Mouse (Mus musculus) ES-Bruce4 (cell line): ENCODE results near the gene Nmnat2. TPM values are rescaled to one million over a fixed set of nuclear protein-coding genes. Genes with fewer than 3 reads are reported as not detected.

Experiments used
- H3K27ac ChIP-seq: 2 replicates; pipeline ENCODE4 v1.5.1; 2012; ENCODE audit warnings: low read length, inconsistent platforms; ENCODE audit not compliant: insufficient read depth
- H3K27me3 ChIP-seq: 2 replicates; pipeline ENCODE4 v1.6.1; 2012; ENCODE audit warnings: mild to moderate bottlenecking, low read length, inconsistent platforms; ENCODE audit not compliant: control insufficient read depth, poor library complexity, insufficient read depth, severe bottlenecking
- H3K36me3 ChIP-seq: 2 replicates; pipeline ENCODE4 v1.6.1; 2012; ENCODE audit warnings: inconsistent platforms, mild to moderate bottlenecking, low read length, moderate library complexity; ENCODE audit not compliant: control insufficient read depth, poor library complexity, insufficient read depth, severe bottlenecking
- H3K4me1 ChIP-seq: one replicate; pipeline ENCODE4 v1.8.1; 2011; ENCODE audit warnings: low read length; ENCODE audit not compliant: control insufficient read depth, insufficient read depth
- H3K4me3 ChIP-seq: 2 replicates; pipeline ENCODE4 v1.5.1; 2011; ENCODE audit warnings: low read depth, mild to moderate bottlenecking, low read length
- H3K9ac ChIP-seq: 2 replicates; pipeline ENCODE4 v1.6.1; 2012; ENCODE audit warnings: low read depth, mild to moderate bottlenecking, inconsistent platforms; ENCODE audit not compliant: poor library complexity, severe bottlenecking
- H3K9me3 ChIP-seq: replicated peaks from 2 replicates; pipeline ENCODE4 v1.6.1; 2012; ENCODE audit warnings: mild to moderate bottlenecking, low read length, inconsistent platforms; ENCODE audit not compliant: control insufficient read depth, poor library complexity, insufficient read depth, severe bottlenecking
- CTCF ChIP-seq: IDR thresholded peaks from one replicate; pipeline ENCODE4 v1.8.1; 2011; ENCODE audit warnings: low read depth, low read length
- EP300 ChIP-seq: IDR thresholded peaks from 2 replicates; pipeline ENCODE4 v1.6.1; 2011; ENCODE audit warnings: low read depth, low read length; ENCODE audit not compliant: insufficient read depth
- POLR2A ChIP-seq: IDR thresholded peaks from one replicate; pipeline ENCODE4 v1.8.1; 2011; ENCODE audit warnings: low read length; ENCODE audit not compliant: insufficient read depth
- polyA plus RNA-seq: library from polyadenylated mRNA; stranded (reverse); fragments of >200 nt; gene quantifications from 2 replicates; pipeline ENCODE4 v1.2.4, GENCODE M21; 2011; ENCODE audit warnings: low read depth; ENCODE audit not compliant: missing spikeins, insufficient read depth, insufficient read length

Nmnat2 gene
- polyA plus RNA-seq, 1 experiment: 35.6 TPM

GRCm38 (mm10) chr1:153145791-153146190 lies 191.0 kb downstream of the Nmnat2 start:
- Histone ChIP-seq H3K27ac (no peak overlapping the region), H3K9me3 (no peaks in the 10 kb centered on the region), H3K4me1 (no peaks in the 10 kb centered on the region), H3K9ac (no peak overlapping the region), H3K4me3 (no peak overlapping the region), H3K27me3 (no peaks in the 10 kb centered on the region), H3K36me3 (no peaks in the 10 kb centered on the region)
- TF ChIP-seq POLR2A (no peak), CTCF (no peak), EP300 (no peak)

- H3K27ac ChIP-seq: no peak overlapping the region
- H3K27me3 ChIP-seq: no peaks in the 10 kb centered on the region
- H3K36me3 ChIP-seq: no peaks in the 10 kb centered on the region
- H3K4me3 ChIP-seq: no peak overlapping the region
- TF ChIP-seq EP300 (no peak), POLR2A (no peak), CTCF (no peak)
- H3K9ac ChIP-seq: no peak overlapping the region
- no peaks in the 10 kb centered on the region for H3K9me3 ChIP-seq
- H3K4me1 ChIP-seq: no peaks in the 10 kb centered on the region
Measured at GRCm38 (mm10) chr1:153152594-153152993, 197.8 kb downstream of the Nmnat2 start.

- no peak for TF ChIP-seq EP300
- no peak for TF ChIP-seq POLR2A
- TF ChIP-seq CTCF: no peak
- peak overlapping the region; percentile 14 for H3K4me3 ChIP-seq
- no peak overlapping the region for H3K27ac ChIP-seq
- no peak overlapping the region for H3K9ac ChIP-seq
- no peaks in the 10 kb centered on the region for H3K4me1 ChIP-seq
- H3K9me3 ChIP-seq: no peaks in the 10 kb centered on the region
- H3K36me3 ChIP-seq: no peaks in the 10 kb centered on the region
- H3K27me3 ChIP-seq: no peaks in the 10 kb centered on the region
Measured at GRCm38 (mm10) chr1:153153619-153154137, 198.9 kb downstream of the Nmnat2 start.

GRCm38 (mm10) chr1:153155364-153155763 lies 200.6 kb downstream of the Nmnat2 start:
- H3K4me3 ChIP-seq: no peak overlapping the region
- TF ChIP-seq EP300: no peak
- no peak for TF ChIP-seq CTCF
- no peak for TF ChIP-seq POLR2A
- H3K27me3 ChIP-seq: no peaks in the 10 kb centered on the region
- H3K4me1 ChIP-seq: no peaks in the 10 kb centered on the region
- H3K36me3 ChIP-seq: no peaks in the 10 kb centered on the region
- H3K9me3 ChIP-seq: no peaks in the 10 kb centered on the region
- no peak overlapping the region for H3K9ac ChIP-seq
- H3K27ac ChIP-seq: no peak overlapping the region

- no peaks in the 10 kb centered on the region for H3K9me3 ChIP-seq
Measured at GRCm38 (mm10) chr1:153157021-153157623, 202.3 kb downstream of the Nmnat2 start.

GRCm38 (mm10) chr1:153159137-153159536 lies 204.3 kb downstream of the Nmnat2 start:
- H3K9ac ChIP-seq: no peak overlapping the region
- no peaks in the 10 kb centered on the region for H3K9me3 ChIP-seq
- H3K36me3 ChIP-seq: no peaks in the 10 kb centered on the region
- no peak overlapping the region for H3K4me3 ChIP-seq
- H3K4me1 ChIP-seq: no peaks in the 10 kb centered on the region
- no peaks in the 10 kb centered on the region for H3K27me3 ChIP-seq
- no peak for TF ChIP-seq CTCF
- TF ChIP-seq POLR2A: no peak
- no peak for TF ChIP-seq EP300
- H3K27ac ChIP-seq: no peak overlapping the region

More at GRCm38 (mm10) chr1:153157021-153157623, 202.3 kb downstream of the Nmnat2 start:
- H3K4me3 ChIP-seq: no peak overlapping the region
- H3K9ac ChIP-seq: no peak overlapping the region
- H3K27ac ChIP-seq: no peak overlapping the region
- no peaks in the 10 kb centered on the region for H3K36me3 ChIP-seq
- no peaks in the 10 kb centered on the region for H3K27me3 ChIP-seq
- H3K4me1 ChIP-seq: no peaks in the 10 kb centered on the region
- TF ChIP-seq POLR2A (no peak), CTCF (no peak), EP300 (no peak)
